Mouse (Mus musculus) MEL (cell line): ENCODE results near the gene Fam57b. TPM values are rescaled to one million over a fixed set of nuclear protein-coding genes. Genes with fewer than 3 reads are reported as not detected.

Experiments used
- DNase-seq: peaks from one replicate; pipeline ENCODE4 v3.0.0; 2011; ENCODE audit warnings: low read depth, low spot score
- H3K27ac ChIP-seq: 2 replicates; pipeline ENCODE4 v1.5.1; 2012; ENCODE audit warnings: low read depth, mild to moderate bottlenecking, control low read depth, low read length, moderate library complexity; ENCODE audit not compliant: control insufficient read depth
- H3K27me3 ChIP-seq, 2 experiments: fragments of 150-350 bp in 1 of 2; sonication (generic) in 1 of 2; 2 replicates each; pipeline ENCODE4 v1.6.1; 2012; ENCODE audit warnings: low read length in 2 of 2, mild to moderate bottlenecking in 2 of 2, improper control_type of control experiment in 1 of 2, moderate library complexity in 1 of 2; ENCODE audit not compliant: insufficient read depth in 2 of 2, control insufficient read depth in 1 of 2
- H3K36me3 ChIP-seq, 2 experiments: 2 replicates each; pipeline ENCODE4 v1.6.1; 2012 to 2014; ENCODE audit warnings: low read length in 2 of 2, improper control_type of control experiment in 1 of 2, inconsistent platforms in 1 of 2, mild to moderate bottlenecking in 1 of 2; ENCODE audit not compliant: insufficient read depth in 2 of 2, control insufficient read depth in 1 of 2
- H3K4me1 ChIP-seq, 2 experiments: fragments of 150-350 bp in 1 of 2; sonication (generic) in 1 of 2; 2 replicates each; pipeline ENCODE4 v1.6.1; 2012; ENCODE audit warnings: low read length in 2 of 2, improper control_type of control experiment in 1 of 2, mild to moderate bottlenecking in 1 of 2; ENCODE audit not compliant: insufficient read depth in 2 of 2, control insufficient read depth in 1 of 2
- H3K4me3 ChIP-seq, 2 experiments: fragments of 150-350 bp in 1 of 2; sonication (generic) in 1 of 2; 2 replicates each; pipeline ENCODE4 v1.5.1; 2012; ENCODE audit warnings: low read depth in 2 of 2, low read length in 2 of 2, mild to moderate bottlenecking in 2 of 2, moderate library complexity in 2 of 2, control low read depth in 1 of 2, improper control_type of control experiment in 1 of 2; ENCODE audit not compliant: control insufficient read depth in 1 of 2, insufficient read depth in 1 of 2
- H3K79me2 ChIP-seq: 2 replicates; pipeline ENCODE4 v1.6.1; 2012; ENCODE audit warnings: mild to moderate bottlenecking, low read length, moderate library complexity; ENCODE audit not compliant: control insufficient read depth, poor library complexity, insufficient read depth
- H3K9ac ChIP-seq: 2 replicates; pipeline ENCODE4 v1.6.1; 2012; ENCODE audit warnings: low read depth, mild to moderate bottlenecking, control low read depth, low read length, moderate library complexity; ENCODE audit not compliant: control insufficient read depth, poor library complexity, severe bottlenecking
- H3K9me3 ChIP-seq: fragments of 150-350 bp; sonication (generic); replicated peaks from 2 replicates; pipeline ENCODE4 v1.6.1; 2012; ENCODE audit warnings: mild to moderate bottlenecking, low read length, improper control_type of control experiment, moderate library complexity; ENCODE audit not compliant: insufficient read depth
- BHLHE40 ChIP-seq: IDR thresholded peaks from 2 replicates; pipeline ENCODE4 v1.6.1; 2012; ENCODE audit warnings: low read depth, mild to moderate bottlenecking, inconsistent platforms, low read length, improper control_type of control experiment, borderline replicate concordance
- CHD1 ChIP-seq: IDR thresholded peaks from 2 replicates; pipeline ENCODE4 v1.6.1; 2012; ENCODE audit warnings: low read depth, mild to moderate bottlenecking, inconsistent platforms, low read length, improper control_type of control experiment
- CHD2 ChIP-seq: IDR thresholded peaks from 2 replicates; pipeline ENCODE4 v1.6.1; 2011; ENCODE audit warnings: low read length, improper control_type of control experiment
- E2F4 ChIP-seq: IDR thresholded peaks from 2 replicates; pipeline ENCODE4 v1.6.1; 2011; ENCODE audit warnings: low read depth, low read length, improper control_type of control experiment, borderline replicate concordance
- ELF1 ChIP-seq: IDR thresholded peaks from 2 replicates; pipeline ENCODE4 v1.6.1; 2014; ENCODE audit warnings: low read depth, mild to moderate bottlenecking, inconsistent platforms, low read length, improper control_type of control experiment, moderate library complexity
- EP300 ChIP-seq, 2 experiments: IDR thresholded peaks; 2 replicates each; pipeline ENCODE4 v1.6.1; 2011; ENCODE audit warnings: improper control_type of control experiment in 2 of 2, low read length in 2 of 2, low read depth in 1 of 2, mild to moderate bottlenecking in 1 of 2
- ETS1 ChIP-seq: IDR thresholded peaks from 2 replicates; pipeline ENCODE4 v1.6.1; 2012; ENCODE audit warnings: low read depth, mild to moderate bottlenecking, inconsistent platforms, low read length, improper control_type of control experiment, moderate library complexity
- HCFC1 ChIP-seq: IDR thresholded peaks from 2 replicates; pipeline ENCODE4 v1.6.1; 2012; ENCODE audit warnings: low read depth, mild to moderate bottlenecking, inconsistent platforms, low read length, improper control_type of control experiment, moderate library complexity
- KAT2A ChIP-seq: conservative IDR thresholded peaks from 2 replicates; pipeline ENCODE4 v1.6.1; 2012; ENCODE audit warnings: low read depth, low read length, improper control_type of control experiment, inconsistent platforms
- MAFK ChIP-seq: IDR thresholded peaks from 2 replicates; pipeline ENCODE4 v1.6.1; 2011; ENCODE audit warnings: low read depth, mild to moderate bottlenecking, low read length, improper control_type of control experiment, borderline replicate concordance
- MAX ChIP-seq: IDR thresholded peaks from 2 replicates; pipeline ENCODE4 v1.6.1; 2011; ENCODE audit warnings: low read length, improper control_type of control experiment
- MAZ ChIP-seq: IDR thresholded peaks from 2 replicates; pipeline ENCODE4 v1.6.1; 2012; ENCODE audit warnings: low read depth, mild to moderate bottlenecking, inconsistent platforms, low read length, improper control_type of control experiment
- MEF2A ChIP-seq: IDR thresholded peaks from 2 replicates; pipeline ENCODE4 v1.6.1; 2014; ENCODE audit warnings: low read depth, mild to moderate bottlenecking, inconsistent platforms, low read length, improper control_type of control experiment; ENCODE audit not compliant: poor library complexity, insufficient replicate concordance, severe bottlenecking; ENCODE audit errors: extremely low read depth
- MYB ChIP-seq: IDR thresholded peaks from 2 replicates; pipeline ENCODE4 v1.6.1; 2011; ENCODE audit warnings: mild to moderate bottlenecking, low read depth, low read length, improper control_type of control experiment
- MYC ChIP-seq: IDR thresholded peaks from 2 replicates; pipeline ENCODE4 v1.6.1; 2011; ENCODE audit warnings: low read depth, mild to moderate bottlenecking, low read length, improper control_type of control experiment, moderate library complexity
- NELFE ChIP-seq: IDR thresholded peaks from 2 replicates; pipeline ENCODE4 v1.6.1; 2011; ENCODE audit warnings: low read depth, low read length, improper control_type of control experiment
- NRF1 ChIP-seq: IDR thresholded peaks from 2 replicates; pipeline ENCODE4 v1.6.1; 2014; ENCODE audit warnings: low read depth, mild to moderate bottlenecking, inconsistent platforms, low read length, improper control_type of control experiment, moderate library complexity; ENCODE audit not compliant: poor library complexity, insufficient read depth, severe bottlenecking
- POLR2A ChIP-seq, 2 experiments: IDR thresholded peaks; 2 replicates each; pipeline ENCODE4 v1.6.1; 2011 to 2012; ENCODE audit warnings: low read length in 2 of 2, mild to moderate bottlenecking in 2 of 2, control low read depth in 1 of 2, improper control_type of control experiment in 1 of 2, low read depth in 1 of 2, moderate library complexity in 1 of 2; ENCODE audit not compliant: control insufficient read depth in 1 of 2, insufficient read depth in 1 of 2, poor library complexity in 1 of 2
- POLR2AphosphoS2 ChIP-seq: IDR thresholded peaks from 2 replicates; pipeline ENCODE4 v1.6.1; 2011; ENCODE audit warnings: low read length, improper control_type of control experiment
- POLR2AphosphoS5 ChIP-seq: IDR thresholded peaks from 2 replicates; pipeline ENCODE4 v1.6.1; 2012; ENCODE audit warnings: low read depth, borderline replicate concordance, mild to moderate bottlenecking, inconsistent platforms, low read length, moderate library complexity, mixed read lengths
- RAD21 ChIP-seq: IDR thresholded peaks from 2 replicates; pipeline ENCODE4 v1.6.1; 2011; ENCODE audit warnings: mild to moderate bottlenecking, low read depth, low read length, improper control_type of control experiment
- RCOR1 ChIP-seq: IDR thresholded peaks from 2 replicates; pipeline ENCODE4 v1.6.1; 2012; ENCODE audit warnings: low read depth, mild to moderate bottlenecking, inconsistent platforms, low read length, improper control_type of control experiment
- SIN3A ChIP-seq: IDR thresholded peaks from 2 replicates; pipeline ENCODE4 v1.6.1; 2012; ENCODE audit warnings: low read length, improper control_type of control experiment, inconsistent platforms
- TBP ChIP-seq: IDR thresholded peaks from 2 replicates; pipeline ENCODE4 v1.8.0; 2011; ENCODE audit warnings: low read depth, low read length, improper control_type of control experiment
- TCF12 ChIP-seq: IDR thresholded peaks from 2 replicates; pipeline ENCODE4 v1.6.1; 2014; ENCODE audit warnings: low read depth, mild to moderate bottlenecking, inconsistent platforms, low read length, improper control_type of control experiment, moderate library complexity
- USF1 ChIP-seq: IDR thresholded peaks from 2 replicates; pipeline ENCODE4 v1.6.1; 2014; ENCODE audit warnings: low read depth, mild to moderate bottlenecking, inconsistent platforms, low read length, improper control_type of control experiment, moderate library complexity
- USF2 ChIP-seq, 2 experiments: IDR thresholded peaks; 2 replicates each; pipeline ENCODE4 v1.6.1; 2011 to 2012; ENCODE audit warnings: improper control_type of control experiment in 2 of 2, low read length in 2 of 2, borderline replicate concordance in 1 of 2, inconsistent platforms in 1 of 2, low read depth in 1 of 2, mild to moderate bottlenecking in 1 of 2; ENCODE audit not compliant: insufficient read depth in 1 of 2
- ZC3H11A ChIP-seq: IDR thresholded peaks from 2 replicates; pipeline ENCODE4 v1.6.1; 2012; ENCODE audit warnings: low read depth, mild to moderate bottlenecking, inconsistent platforms, low read length, improper control_type of control experiment
- ZMIZ1 ChIP-seq: IDR thresholded peaks from 2 replicates; pipeline ENCODE4 v1.6.1; 2012; ENCODE audit warnings: low read depth, mild to moderate bottlenecking, inconsistent platforms, low read length, improper control_type of control experiment, moderate library complexity
- ZNF384 ChIP-seq: IDR thresholded peaks from 2 replicates; pipeline ENCODE4 v1.6.1; 2012; ENCODE audit warnings: low read depth, mild to moderate bottlenecking, inconsistent platforms, low read length, improper control_type of control experiment
- polyA plus RNA-seq, 2 experiments: library from polyadenylated mRNA; stranded (reverse) in 1 of 2; unstranded in 1 of 2; fragments of >175 nt in 1 of 2; fragments of >200 nt in 1 of 2; gene quantifications; 2 replicates each; pipeline versions ENCODE4 v1.2.1 to v1.2.4; 2012; ENCODE audit warnings: low replicate concordance in 2 of 2, low read depth in 1 of 2; ENCODE audit not compliant: insufficient read length in 2 of 2, insufficient read depth in 1 of 2, missing spikeins in 1 of 2
- total RNA-seq: library from RNA; depleted of rRNA; stranded (reverse); fragments of 300-350 nt; gene quantifications from 2 replicates; pipeline ENCODE4 v1.2.3, GENCODE M21; 2012

The Fam57b gene
- total and polyA plus RNA-seq, 3 experiments: 0.50 to 1.7 TPM; not detected in 1

GRCm38 (mm10) chr7:126767001-126767400 is 30.5 kb upstream of the Fam57b start:
- DNase-seq: no peak
- no peak for TF ChIP-seq ZC3H11A
- no peak for TF ChIP-seq MAZ
- TF ChIP-seq MAX: no peak
- no peak for TF ChIP-seq BHLHE40
- TF ChIP-seq POLR2AphosphoS5: no peak
- no peak for TF ChIP-seq CHD2
- TF ChIP-seq ZMIZ1: no peak
- TF ChIP-seq HCFC1: no peak
- no peak for TF ChIP-seq E2F4
- TF ChIP-seq SIN3A: no peak
- no peak for TF ChIP-seq USF2 (IDR thresholded peaks at IDR 0.05; ENCODE audit: borderline replicate concordance in 1 of 2, insufficient read depth in 1 of 2, low read depth in 1 of 2, low read length in 2 of 2)
- H3K36me3 ChIP-seq: peaks cover 0 to 8% of the 10 kb centered on the region in 2 experiments; a peak in 2 of 4 replicates
- peaks cover 5 to 10% of the 10 kb centered on the region in 2 experiments; a peak in 1 of 4 replicates for H3K4me1 ChIP-seq
- H3K27ac ChIP-seq: no peak overlapping the region
- no peaks in the 10 kb centered on the region for H3K79me2 ChIP-seq
- H3K9me3 ChIP-seq: no peaks in the 10 kb centered on the region
- no peak overlapping the region for H3K4me3 ChIP-seq
- H3K9ac ChIP-seq: no peak overlapping the region
- H3K27me3 ChIP-seq: no peaks in the 10 kb centered on the region

DNA sequence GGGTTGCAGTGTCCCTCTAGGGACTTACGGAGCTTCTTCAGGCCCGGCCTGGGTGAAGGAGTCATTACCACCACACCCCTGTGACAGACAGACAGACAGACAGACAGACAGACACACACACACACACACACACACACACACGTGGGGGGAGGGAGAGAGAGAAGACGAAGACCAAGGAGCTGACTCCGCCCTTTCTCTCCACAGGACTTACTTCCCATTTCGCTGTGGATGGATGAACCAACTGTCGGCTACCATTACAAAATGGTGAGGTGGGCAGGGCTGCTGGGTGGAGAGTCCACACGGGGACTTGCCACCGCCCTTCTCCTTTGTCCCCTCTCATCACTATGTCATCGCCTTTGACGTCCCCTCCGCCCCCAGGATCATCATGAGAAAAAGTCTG is 26.7 kb upstream of the Fam57b start:
- Histone ChIP-seq H3K4me1 (peaks cover 5 to 10% of the 10 kb centered on the region in 2 experiments; a peak in 2 of 4 replicates), H3K36me3 (peaks cover 0 to 12% of the 10 kb centered on the region in 2 experiments; a peak in 2 of 4 replicates), H3K4me3 (peak overlapping the region; percentile 70 to 75), H3K27me3 (no peaks in the 10 kb centered on the region), H3K79me2 (no peaks in the 10 kb centered on the region), H3K27ac (peak overlapping the region; percentile 53), H3K9me3 (no peaks in the 10 kb centered on the region), H3K9ac (peak overlapping the region; percentile 65)
- peak; percentile 91 for DNase-seq
- 0 out of 2 replicates have a peak, but pooled peaks have one; percentile 31 for TF ChIP-seq MYC
- TF ChIP-seq ELF1: no peak
- TF ChIP-seq E2F4: no peak
- TF ChIP-seq ETS1: peak; percentile 44; the same call in 1 of the 2 replicates
- peak; percentile 35; the same call in 1 of the 2 replicates for TF ChIP-seq TBP
- TF ChIP-seq ZC3H11A: no peak
- TF ChIP-seq NELFE: no peak
- TF ChIP-seq POLR2AphosphoS2: no peak
- peak; percentile 37; the same call in 1 of the 2 replicates for TF ChIP-seq HCFC1
- TF ChIP-seq POLR2A (IDR thresholded peaks at IDR 0.05; ENCODE audit: control insufficient read depth in 1 of 2, insufficient read depth in 1 of 2, low read depth in 1 of 2, low read length in 2 of 2, poor library complexity in 1 of 2): peak; percentile 50 to 51; a peak in 2 of 4 replicates
- TF ChIP-seq MYB: no peak; the same call in 1 of the 2 replicates
- no peak for TF ChIP-seq MEF2A
- TF ChIP-seq NRF1: no peak
- no peak for TF ChIP-seq KAT2A
- TF ChIP-seq USF1: peak; percentile 40; the same call in 1 of the 2 replicates
- TF ChIP-seq TCF12: 0 out of 2 replicates have a peak, but pooled peaks have one; percentile 29
- TF ChIP-seq CHD2: no peak
- TF ChIP-seq MAFK: no peak
- TF ChIP-seq CHD1: no peak
- TF ChIP-seq RAD21: no peak
- 0 out of 2 replicates have a peak, but pooled peaks have one; percentile 13 for TF ChIP-seq RCOR1
- TF ChIP-seq ZNF384: no peak
- TF ChIP-seq ZMIZ1: no peak
- TF ChIP-seq EP300 (IDR thresholded peaks at IDR 0.05; ENCODE audit: low read depth in 1 of 2, low read length in 2 of 2): 0 out of 4 replicates have a peak, but pooled peaks have one; percentile 11 to 27
- TF ChIP-seq SIN3A: no peak; the same call in 1 of the 2 replicates
- TF ChIP-seq MAX: peak; percentile 56; the same call in 1 of the 2 replicates
